Mouse (Mus musculus): ENCODE results near the gene Gm960.

DNA sequence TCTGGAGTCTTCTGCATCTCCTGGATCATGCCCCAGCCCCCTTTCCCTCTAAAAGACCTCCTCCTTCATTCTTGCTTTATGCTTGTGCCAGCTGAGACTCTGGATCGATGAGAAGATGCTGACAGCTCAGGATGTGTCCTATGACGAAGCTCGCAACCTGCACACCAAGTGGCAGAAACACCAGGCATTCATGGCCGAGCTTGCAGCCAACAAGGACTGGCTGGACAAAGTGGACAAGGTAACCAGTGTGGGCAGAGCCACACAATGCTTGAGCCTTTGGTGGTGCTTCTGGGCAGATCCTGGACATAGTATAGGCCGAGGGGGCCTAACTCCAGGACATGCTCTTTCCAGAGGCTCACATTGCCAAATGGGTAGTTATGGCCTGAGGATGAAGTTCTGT lies 41.3 kb upstream of the Gm960 start:
- TF ChIP-seq POLR2A (IDR thresholded peaks at IDR 0.05; ENCODE audit: control insufficient read depth, low read depth, low read length) (no peak), CTCF (IDR thresholded peaks at IDR 0.05; ENCODE audit: control insufficient read depth, insufficient read depth, insufficient replicate concordance, low read depth, low read length) (no peak)
